Mouse (Mus musculus): ENCODE measurements around the gene Rdh16f2.
"Not testable (repeated sequence)": the region's sequence is repeated elsewhere in the genome, so short reads cannot be mapped to it uniquely, and the experiment has no call there.

The Rdh16f2 gene

DNA sequence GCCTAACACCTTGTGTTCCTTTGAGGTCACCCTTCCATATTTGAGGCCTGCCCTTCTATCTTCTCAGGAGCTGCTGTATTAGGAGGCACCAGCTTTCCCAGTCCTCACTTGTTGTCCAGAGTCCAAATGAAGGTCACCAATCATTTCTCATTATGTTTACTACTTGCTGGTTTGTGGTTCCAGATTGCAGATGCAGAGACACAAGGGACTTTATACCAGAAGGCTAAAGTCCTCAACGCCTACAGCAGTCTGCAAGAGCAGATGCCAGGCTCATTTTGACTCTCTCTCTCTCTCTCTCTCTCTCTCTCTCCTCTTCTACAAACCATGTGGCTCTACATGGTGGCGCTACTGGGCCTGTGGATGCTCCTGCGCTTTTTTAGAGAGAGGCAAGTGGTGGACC lies at the start of gene Rdh16f2:
TSS of gene Rdh16f2 (plus strand) at position 243 of the 400 bp plus-strand sequence.
- DNase-seq, result peak; percentile 63

- DNase-seq, result peak; percentile 44
Observed at GRCm38 (mm10) chr10:127817268-127817910, 48.9 kb upstream of the Rdh16f2 start.

DNA sequence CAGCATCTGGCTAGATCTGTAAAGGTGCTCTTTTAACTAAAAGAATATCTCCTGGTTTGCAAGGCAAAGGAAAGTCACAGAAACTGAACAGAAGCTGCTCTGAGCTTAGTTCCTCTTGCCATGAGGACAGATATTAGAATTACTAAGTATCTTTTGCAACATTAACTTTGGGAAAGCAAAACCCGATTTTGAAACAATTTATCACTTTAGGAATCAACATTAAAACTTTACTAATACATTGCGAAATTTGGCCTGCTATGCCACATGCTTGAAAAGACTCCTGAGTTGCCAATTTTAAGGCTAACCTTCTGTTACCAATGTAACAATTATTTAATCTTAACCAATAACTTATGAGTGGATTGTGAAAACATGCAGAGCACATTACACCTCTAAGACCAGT lies 44.5 kb upstream of the Rdh16f2 start:
- DNase-seq, result not testable (repeated sequence)

DNA sequence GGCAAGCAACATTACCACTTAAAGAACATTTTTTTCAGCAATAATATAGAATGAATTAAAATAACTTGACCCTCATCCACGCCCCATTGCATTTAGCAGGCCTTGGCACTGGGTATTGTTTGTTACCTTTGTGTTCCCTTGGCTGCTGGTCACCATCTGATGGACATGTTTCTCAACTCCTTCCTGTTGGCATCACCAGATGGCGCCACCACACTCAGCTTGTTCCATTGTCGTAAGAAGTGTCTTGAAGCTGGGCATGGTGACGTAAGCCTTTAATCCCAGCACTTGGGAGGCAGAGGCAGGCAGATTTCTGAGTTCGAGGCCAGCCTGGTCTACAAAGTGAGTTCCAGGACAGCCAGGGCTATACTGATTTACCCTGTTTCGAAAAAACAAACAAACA lies 40.9 kb upstream of the Rdh16f2 start:
- DNase-seq, result peak; percentile 33

DNA sequence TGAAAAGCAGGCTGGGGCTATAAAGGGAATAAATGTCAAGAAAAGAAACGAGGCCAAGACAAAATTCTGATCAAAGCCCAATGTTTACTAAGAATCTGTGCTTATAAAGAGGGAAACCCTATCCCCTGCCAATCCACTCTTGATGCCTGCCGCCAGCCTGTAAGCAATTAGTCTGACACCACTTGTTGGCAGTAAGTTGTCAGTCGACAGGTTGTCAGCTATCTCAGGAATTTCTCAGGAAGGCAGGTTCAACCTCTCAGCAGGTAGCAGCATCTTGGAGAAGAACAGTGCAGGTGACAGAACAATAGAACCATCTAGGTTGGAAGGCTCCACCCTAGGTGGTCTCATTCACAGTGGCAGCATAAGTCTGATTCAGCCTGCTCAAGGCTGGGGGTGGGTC lies 37.2 kb upstream of the Rdh16f2 start:
- DNase-seq, result no peak

DNA sequence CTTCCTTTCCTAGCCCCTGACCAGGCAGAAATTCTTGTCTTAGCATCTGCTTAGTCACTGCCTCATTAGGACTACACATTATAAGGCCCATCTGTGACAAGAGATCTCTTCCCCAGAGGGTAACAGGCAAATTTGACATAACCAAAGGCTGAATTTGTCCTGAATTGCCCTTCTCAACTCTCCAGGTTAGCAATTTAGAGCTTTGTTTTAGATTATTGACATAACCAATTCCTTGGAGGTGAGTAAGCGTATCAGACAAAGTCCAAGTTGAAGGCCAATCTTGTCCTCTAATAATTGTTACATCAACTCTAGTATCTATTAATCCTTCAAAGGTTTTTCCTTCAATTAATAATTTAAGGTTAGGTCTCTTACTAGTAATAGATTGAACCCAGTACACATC lies 32.1 kb upstream of the Rdh16f2 start:
- peak; percentile 20 for DNase-seq

- peak; percentile 78 for DNase-seq
Observed at GRCm38 (mm10) chr10:127835292-127835691, 31.0 kb upstream of the Rdh16f2 start.

DNA sequence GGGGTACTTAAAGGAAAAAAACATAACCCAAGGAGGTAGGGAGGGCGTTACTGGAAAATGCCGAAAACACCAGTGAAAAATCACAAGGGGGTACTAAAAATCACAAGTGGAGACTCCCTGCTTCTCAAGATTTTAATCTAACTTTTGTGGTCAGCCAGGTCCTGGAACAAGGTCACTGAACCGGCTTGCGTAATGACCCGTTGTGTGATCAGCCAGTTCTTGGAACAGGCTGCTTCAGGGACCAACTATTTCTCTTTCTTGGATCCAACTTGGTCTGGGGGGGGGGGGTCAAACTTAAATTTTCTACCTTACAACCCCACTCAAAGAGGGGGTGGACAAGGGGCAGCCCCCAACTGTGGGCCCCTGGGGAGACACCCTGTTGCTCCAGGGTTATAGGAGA lies 28.5 kb upstream of the Rdh16f2 start:
- DNase-seq, result peak; percentile 54

DNA sequence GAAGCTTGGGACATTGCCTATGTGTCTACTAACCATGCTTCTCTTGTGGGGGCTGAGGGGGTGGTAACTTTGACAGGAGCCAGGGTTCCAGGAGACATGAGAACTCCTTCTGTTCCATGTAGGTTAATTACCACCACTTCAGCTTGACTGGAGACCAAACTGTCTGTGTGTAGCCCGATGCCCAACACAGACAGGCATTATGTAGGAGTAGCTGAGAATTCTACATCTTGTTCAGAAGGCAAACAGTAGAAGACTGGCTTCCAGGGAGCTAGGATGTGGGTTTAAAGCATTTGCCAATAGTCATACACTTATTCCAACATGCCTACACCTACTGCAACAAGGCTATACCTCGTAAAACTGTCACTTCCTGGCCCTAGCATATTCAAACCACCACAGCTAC lies 27.7 kb upstream of the Rdh16f2 start:
- DNase-seq, result no peak

DNA sequence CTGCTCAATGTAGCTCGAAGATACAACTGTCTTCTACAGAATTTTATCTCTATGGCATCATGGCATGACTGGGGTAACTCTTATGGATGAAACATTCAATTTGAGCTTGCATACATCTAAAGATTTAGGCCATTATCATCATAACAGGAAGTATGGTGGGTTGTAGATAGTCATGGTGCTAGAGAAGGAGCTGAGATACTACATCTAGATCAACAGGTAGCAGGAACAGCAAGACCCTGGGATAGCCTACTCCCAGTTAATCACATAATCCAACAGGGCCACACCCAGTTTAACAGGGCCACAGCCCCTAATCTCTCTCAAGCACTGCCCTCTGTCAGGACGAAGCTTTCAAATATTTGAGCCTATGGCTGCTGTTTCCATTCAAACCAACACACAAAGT lies 25.5 kb upstream of the Rdh16f2 start:
- DNase-seq, result no peak

DNA sequence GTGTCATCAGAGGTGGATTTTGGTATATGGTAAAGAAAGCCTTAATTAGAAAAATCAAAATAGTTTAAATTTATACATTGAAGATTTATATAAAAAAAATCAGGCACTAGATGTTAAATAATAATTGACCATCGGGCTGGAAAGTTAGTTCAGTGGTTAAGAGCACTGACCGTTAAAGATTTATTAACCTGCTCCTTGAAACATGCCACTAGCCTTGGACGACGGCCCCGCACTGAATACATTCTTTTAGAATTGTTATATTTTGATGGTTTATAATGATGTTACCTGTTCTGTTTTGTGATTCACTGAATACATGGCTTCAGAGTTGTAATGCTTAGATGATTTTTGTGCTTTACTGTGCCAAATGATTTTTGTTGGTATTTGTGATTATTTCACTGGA lies 20.3 kb upstream of the Rdh16f2 start:
- not testable (repeated sequence) for DNase-seq

DNA sequence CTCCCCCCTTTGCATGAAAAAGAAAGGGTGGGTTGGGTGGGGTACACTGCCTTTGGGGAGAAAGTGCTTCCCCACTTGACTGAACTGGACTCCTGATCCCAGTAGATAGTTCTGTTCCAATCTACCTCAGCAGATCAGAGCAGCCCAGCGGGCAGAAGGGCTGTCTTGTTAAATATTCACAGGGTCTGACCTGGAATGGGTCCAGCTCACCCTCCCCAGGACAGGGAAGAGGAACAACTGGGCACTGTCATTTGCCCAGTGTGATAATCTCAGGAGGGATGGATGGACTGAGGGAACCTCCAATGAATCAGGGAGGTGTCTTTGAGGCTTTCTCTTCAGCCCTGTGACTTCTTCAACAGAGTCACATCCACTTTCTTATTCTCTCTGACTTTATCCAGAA lies 18.2 kb upstream of the Rdh16f2 start:
- DNase-seq, result peak; percentile 91

DNA sequence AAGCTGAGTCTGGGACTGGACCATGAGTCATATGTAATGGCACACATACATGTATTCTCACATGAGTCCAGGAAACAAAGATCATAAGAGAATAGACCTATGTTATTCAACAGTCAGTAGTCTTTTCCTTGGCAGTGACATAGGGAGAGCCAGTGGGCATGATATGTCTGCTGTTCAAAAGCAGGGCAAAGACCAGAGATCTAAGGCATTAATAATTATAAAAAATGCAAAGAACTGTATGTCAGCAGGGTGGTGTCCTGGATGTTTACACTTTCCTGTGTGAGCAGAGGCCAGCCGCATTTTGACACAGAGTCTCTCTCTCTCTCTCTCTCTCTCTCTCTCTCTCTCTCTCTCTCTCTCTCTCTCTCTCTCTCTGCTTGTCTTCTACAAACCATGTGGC lies 16.6 kb upstream of the Rdh16f2 start, which contains the start of gene Rdh19:
TSS of gene Rdh19 (plus strand) at position 301 of the 400 bp plus-strand sequence.
- no peak for DNase-seq

DNA sequence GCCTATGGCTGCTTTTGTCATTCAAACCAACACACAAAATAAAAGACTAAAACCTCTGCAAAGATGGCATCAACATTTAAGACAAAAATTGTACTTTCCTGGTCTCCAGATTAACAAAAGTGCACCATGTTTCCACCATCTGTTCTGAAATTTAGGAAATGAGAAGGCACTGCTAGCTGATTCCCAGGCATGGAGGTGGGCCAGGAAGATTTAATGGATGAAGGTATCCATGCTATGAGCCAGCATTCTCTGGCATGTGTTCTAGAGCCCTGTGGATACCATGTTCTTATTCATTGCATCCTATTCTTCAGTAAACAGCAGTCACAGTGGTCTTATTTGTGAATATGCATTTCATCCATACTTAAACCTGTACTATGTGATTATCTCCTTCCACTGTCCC lies 9.9 kb upstream of the Rdh16f2 start:
- DNase-seq, result no peak

DNA sequence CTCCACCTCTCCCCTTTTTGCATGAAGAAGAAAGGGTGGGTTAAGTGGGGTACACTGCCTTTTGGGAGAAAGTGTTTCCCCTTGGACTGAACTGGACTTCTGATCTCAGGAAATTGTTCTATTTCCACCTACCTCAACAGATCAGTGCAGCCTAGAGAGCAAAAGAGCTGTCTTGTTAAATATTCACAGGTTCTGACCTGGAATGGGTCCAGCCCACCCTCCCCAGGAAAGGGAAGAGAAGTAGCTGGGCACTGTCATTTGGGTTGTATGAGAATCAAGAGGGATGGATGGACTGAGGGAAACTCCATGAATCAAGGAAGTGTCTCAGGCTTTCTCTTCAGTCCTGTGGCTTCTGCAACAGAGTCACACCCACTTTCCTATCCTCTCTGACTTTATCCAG lies 1.3 kb upstream of the Rdh16f2 start:
- DNase-seq, result peak; percentile 81

- DNase-seq, result no peak
Observed at GRCm38 (mm10) chr10:127872484-127872883, 6.2 kb downstream of the Rdh16f2 start.

GRCm38 (mm10) chr10:127877681-127878080 lies 11.4 kb downstream of the Rdh16f2 start:
- peak; percentile 85 for DNase-seq

GRCm38 (mm10) chr10:127878262-127879057 lies 12.2 kb downstream of the Rdh16f2 start:
- no peak for DNase-seq

DNA sequence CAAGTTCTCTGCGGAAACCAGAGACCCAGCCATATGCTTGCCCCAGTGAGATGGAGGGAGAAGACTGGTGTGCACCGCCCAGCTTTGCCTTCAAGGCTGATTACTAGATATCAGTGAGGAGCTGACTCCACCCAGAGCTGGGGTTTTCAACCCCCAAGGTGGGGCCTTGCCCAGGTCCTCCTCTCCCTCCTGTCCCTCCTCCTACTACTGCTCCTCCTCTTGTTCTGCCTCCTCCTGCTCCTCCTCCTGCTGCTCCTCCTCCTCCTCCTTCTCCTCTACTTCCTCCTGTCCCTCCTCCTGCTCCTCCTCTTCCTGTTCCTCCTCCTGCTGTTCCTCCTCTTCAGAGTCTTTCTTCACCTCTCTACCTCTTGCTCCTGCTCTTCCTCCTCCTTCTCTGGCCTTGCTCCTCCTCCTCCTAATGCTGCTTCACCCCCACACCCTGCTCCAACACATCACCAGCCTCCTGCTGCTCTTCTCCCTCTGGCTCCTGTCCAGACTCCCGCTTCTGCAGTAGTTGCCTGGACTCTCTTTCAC lies 12.9 kb downstream of the Rdh16f2 start:
- peak; percentile 57 for DNase-seq

DNA sequence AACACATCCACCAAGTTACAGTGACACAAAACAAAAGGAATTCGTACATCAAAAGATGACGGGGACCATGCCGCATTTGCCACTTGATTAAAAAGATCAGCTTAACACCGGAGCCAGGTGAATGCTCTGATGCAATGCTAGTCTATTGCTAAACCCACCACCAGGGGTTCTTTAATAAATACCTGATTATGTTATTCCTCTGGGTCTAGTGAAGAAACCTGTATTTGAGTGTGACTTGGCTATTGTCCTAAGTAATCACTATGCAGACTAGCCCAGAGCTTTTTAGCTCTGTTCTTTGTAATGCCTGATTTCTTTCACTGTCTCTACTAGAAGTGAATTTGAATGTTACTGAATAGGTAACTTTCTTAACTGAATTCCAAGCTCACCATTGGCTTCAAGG lies 14.8 kb downstream of the Rdh16f2 start:
- DNase-seq, result no peak

- DNase-seq, result peak; percentile 84
Observed at GRCm38 (mm10) chr10:127886551-127886950, 20.3 kb downstream of the Rdh16f2 start.

- peak; percentile 65 for DNase-seq
Observed at GRCm38 (mm10) chr10:127886971-127887370, 20.7 kb downstream of the Rdh16f2 start.

- DNase-seq, result peak; percentile 41
Observed at GRCm38 (mm10) chr10:127888605-127889004, 22.3 kb downstream of the Rdh16f2 start, which contains the start of gene Rdh7. Rdh7 (minus strand) TSS chr10:127888817.

DNA sequence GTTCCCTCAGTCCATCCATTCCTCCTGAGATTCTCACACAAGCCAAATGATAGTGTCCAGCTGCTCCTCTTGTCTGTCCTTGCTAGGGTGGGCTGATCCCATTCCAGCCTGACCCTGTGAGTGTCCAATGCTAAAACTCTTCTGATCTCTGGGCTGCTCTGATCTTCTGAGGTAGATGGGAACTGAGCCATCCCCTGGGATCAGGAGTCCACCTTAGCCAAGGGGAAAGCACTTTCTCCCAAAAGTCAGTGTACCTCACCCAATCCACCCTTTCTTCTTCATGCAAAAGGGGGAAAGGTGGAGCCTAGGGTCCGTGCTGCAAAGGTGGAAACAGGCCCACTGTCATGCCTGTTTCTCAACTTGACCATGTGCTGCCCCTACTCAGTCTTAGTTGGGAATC lies 25.2 kb downstream of the Rdh16f2 start:
- DNase-seq, result no peak
